Mouse (Mus musculus): ENCODE data around the gene Ubac1. TPM values are rescaled to one million over a fixed set of nuclear protein-coding genes. Genes with fewer than 3 reads are reported as not detected.

The Ubac1 gene
- polyA plus RNA-seq, 1 experiment from 2014 or later, result 86.4 TPM

DNA sequence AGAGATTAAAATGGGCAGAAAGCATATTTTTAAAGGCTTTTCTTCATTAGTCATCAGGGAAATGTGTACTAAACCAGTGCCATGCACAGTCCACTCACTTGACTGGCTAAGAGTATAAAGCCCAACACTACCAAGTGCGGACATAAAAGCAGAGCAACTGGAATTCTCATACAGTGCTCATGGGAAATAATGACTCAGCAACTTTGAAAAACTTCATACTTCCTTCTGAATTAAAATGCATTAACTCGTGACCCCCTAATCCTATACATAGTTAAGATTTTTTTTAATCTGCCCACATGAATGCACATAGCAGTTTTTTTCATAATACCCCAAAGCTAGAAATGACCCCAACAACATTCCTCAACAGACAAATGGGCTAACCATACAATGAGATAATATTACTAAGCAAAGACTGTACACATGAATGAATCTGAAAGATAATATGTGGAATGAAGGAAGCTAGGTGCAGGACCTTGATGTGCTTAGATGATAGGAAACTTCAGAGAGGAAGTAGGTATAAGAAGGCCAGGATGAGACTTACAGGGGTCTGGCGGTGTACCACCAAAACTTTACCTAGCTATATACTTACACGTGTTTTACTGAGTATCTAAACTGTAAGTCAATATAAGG lies 46.3 kb downstream of the Ubac1 start:
- no peak for ATAC-seq (ENCODE audit: insufficient number of reproducible peaks, insufficient read depth, low FRiP score, low read depth)
- Histone ChIP-seq H3K27me3 (ENCODE audit: control insufficient read depth, insufficient read depth, low read length) (no peaks in the 10 kb centered on the region), H3K4me3 (ENCODE audit: low read depth, low read length) (no peak overlapping the region), H3K36me3 (ENCODE audit: control insufficient read depth, insufficient read depth, low read length) (peaks cover 2% of the 10 kb centered on the region), H3K27ac (ENCODE audit: low read length) (no peak overlapping the region), H3K9me3 (ENCODE audit: control insufficient read depth, low read depth, low read length) (no peaks in the 10 kb centered on the region), H3K4me1 (ENCODE audit: control insufficient read depth, insufficient read depth, low read length) (peaks cover 16% of the 10 kb centered on the region; the same call in 1 of the 2 replicates), H3K4me2 (replicated peaks; ENCODE audit: low read depth, low read length) (no peak overlapping the region), H3K9ac (replicated peaks; ENCODE audit: low read depth, low read length) (no peak overlapping the region)
- WGBS, result 91% methylated on average over 4 of the region's 4 CpGs

DNA sequence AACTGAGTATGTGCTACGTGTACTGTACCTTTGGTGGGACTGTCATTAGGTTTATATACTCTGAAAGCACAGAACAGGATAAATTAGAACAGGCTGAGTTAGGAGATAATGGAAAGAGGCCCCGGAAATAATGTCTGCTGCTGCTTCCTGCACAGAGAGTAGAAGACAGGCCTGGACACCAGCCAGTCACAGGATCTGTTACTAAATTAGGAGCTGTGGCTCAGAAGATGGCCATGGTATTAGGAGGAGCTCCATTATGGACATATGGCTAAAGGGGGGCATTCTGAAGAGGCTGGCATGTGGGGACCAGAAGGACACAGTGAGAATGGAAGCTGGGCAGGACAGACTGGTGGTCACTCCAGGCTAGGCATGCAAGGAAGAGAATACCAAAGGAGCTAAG lies 51.1 kb downstream of the Ubac1 start:
- Histone ChIP-seq H3K9me3 (ENCODE audit: control insufficient read depth, low read depth, low read length) (no peaks in the 10 kb centered on the region), H3K4me3 (ENCODE audit: low read depth, low read length) (no peak overlapping the region), H3K4me1 (ENCODE audit: control insufficient read depth, insufficient read depth, low read length) (peaks cover 7% of the 10 kb centered on the region; the same call in 1 of the 2 replicates), H3K36me3 (ENCODE audit: control insufficient read depth, insufficient read depth, low read length) (peaks cover 10% of the 10 kb centered on the region), H3K27ac (ENCODE audit: low read length) (no peak overlapping the region), H3K9ac (replicated peaks; ENCODE audit: low read depth, low read length) (no peak overlapping the region), H3K4me2 (replicated peaks; ENCODE audit: low read depth, low read length) (no peak overlapping the region), H3K27me3 (ENCODE audit: control insufficient read depth, insufficient read depth, low read length) (no peaks in the 10 kb centered on the region)
- ATAC-seq (ENCODE audit: insufficient number of reproducible peaks, insufficient read depth, low FRiP score, low read depth), result no peak
- 64% methylated on average over 2 of the region's 2 CpGs for WGBS

DNA sequence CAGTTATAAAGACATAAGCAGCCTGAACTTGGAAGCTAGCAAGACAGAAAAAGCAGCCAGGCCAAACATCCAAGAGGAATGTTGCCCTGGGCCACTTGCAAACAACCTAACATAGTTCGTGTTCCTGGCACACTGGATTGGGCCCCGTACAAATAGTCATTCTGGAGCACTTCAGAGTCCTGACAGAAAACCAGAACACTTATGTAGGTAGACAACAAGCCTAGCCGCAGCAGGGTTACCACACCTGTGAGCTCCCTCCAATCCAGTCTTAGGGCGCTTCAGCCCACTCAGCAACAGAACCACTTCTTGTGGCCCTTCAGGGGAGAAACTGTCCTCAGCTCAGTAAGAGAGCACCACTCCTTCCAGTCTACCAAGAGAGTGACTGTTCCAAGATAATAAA lies 52.2 kb downstream of the Ubac1 start:
- WGBS, result 85% methylated on average over 4 of the region's 4 CpGs
- ATAC-seq (ENCODE audit: insufficient number of reproducible peaks, insufficient read depth, low FRiP score, low read depth), result no peak
- H3K9ac ChIP-seq (replicated peaks; ENCODE audit: low read depth, low read length), result no peak overlapping the region

DNA sequence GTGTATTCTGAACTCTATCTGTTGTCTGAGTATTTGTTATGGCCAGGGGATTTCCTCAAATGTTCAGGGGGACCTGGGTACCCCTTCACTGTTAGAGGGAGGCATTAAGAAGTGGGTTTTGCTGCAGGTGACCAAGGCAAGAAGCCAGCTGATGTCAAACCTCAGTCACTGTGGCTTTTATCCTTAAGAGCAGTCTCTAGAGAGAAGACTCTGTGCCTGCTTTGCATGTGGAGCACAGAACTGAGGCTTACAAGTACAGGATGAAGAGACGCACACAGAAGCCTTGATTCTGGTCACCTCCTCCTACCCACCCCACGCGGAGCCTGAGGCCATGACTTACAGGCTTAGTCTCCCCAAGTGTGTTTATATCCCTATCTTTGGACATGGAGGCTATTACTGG lies 72.3 kb downstream of the Ubac1 start:
- Histone ChIP-seq H3K4me3 (ENCODE audit: low read depth, low read length) (no peak overlapping the region), H3K4me1 (ENCODE audit: control insufficient read depth, insufficient read depth, low read length) (no peaks in the 10 kb centered on the region), H3K9me3 (ENCODE audit: control insufficient read depth, low read depth, low read length) (no peaks in the 10 kb centered on the region), H3K9ac (replicated peaks; ENCODE audit: low read depth, low read length) (no peak overlapping the region), H3K27me3 (ENCODE audit: control insufficient read depth, insufficient read depth, low read length) (no peaks in the 10 kb centered on the region), H3K4me2 (replicated peaks; ENCODE audit: low read depth, low read length) (no peak overlapping the region), H3K36me3 (ENCODE audit: control insufficient read depth, insufficient read depth, low read length) (peaks cover 35% of the 10 kb centered on the region), H3K27ac (ENCODE audit: low read length) (no peak overlapping the region)
- 90% methylated on average over 3 of the region's 3 CpGs for WGBS
- no peak for ATAC-seq (ENCODE audit: insufficient number of reproducible peaks, insufficient read depth, low FRiP score, low read depth)

More for the DNA sequence above, 52.2 kb downstream of the Ubac1 start:
- H3K4me3 ChIP-seq (ENCODE audit: low read depth, low read length), result no peak overlapping the region
- H3K27ac ChIP-seq (ENCODE audit: low read length), result no peak overlapping the region
- H3K36me3 ChIP-seq (ENCODE audit: control insufficient read depth, insufficient read depth, low read length), result peaks cover 21% of the 10 kb centered on the region
- peaks cover 7% of the 10 kb centered on the region; the same call in 1 of the 2 replicates for H3K4me1 ChIP-seq (ENCODE audit: control insufficient read depth, insufficient read depth, low read length)
- H3K4me2 ChIP-seq (replicated peaks; ENCODE audit: low read depth, low read length), result no peak overlapping the region
- no peaks in the 10 kb centered on the region for H3K9me3 ChIP-seq (ENCODE audit: control insufficient read depth, low read depth, low read length)
- no peaks in the 10 kb centered on the region for H3K27me3 ChIP-seq (ENCODE audit: control insufficient read depth, insufficient read depth, low read length)

Other genes with a start within 250 kb of the Ubac1 start
- not detected in 2 replicates for gene Lcn11, start 244.7 kb downstream of the Ubac1 start, polyA plus RNA-seq (2014; fragmentation: Nextera tagmentation; extraction: Ambion mirVana)
- gene Gm13539, start 239.5 kb downstream of the Ubac1 start, polyA plus RNA-seq (2014; fragmentation: Nextera tagmentation; extraction: Ambion mirVana), result not detected in 2 replicates
- not detected in 2 replicates for gene Glt6d1, start 205.9 kb downstream of the Ubac1 start, polyA plus RNA-seq (2014; fragmentation: Nextera tagmentation; extraction: Ambion mirVana)
- not detected in 2 replicates for gene Lcn9, start 198.6 kb downstream of the Ubac1 start, polyA plus RNA-seq (2014; fragmentation: Nextera tagmentation; extraction: Ambion mirVana)
- gene Sohlh1, start 174.5 kb downstream of the Ubac1 start, polyA plus RNA-seq (2014; fragmentation: Nextera tagmentation; extraction: Ambion mirVana), result not detected in 2 replicates
- 0.59 and 0.80 TPM in 2 replicates for gene Kcnt1, start 158.0 kb downstream of the Ubac1 start, polyA plus RNA-seq (2014; fragmentation: Nextera tagmentation; extraction: Ambion mirVana)
- 15.7 and 16.3 TPM in 2 replicates for gene Camsap1, start 38.5 kb downstream of the Ubac1 start, polyA plus RNA-seq (2014; fragmentation: Nextera tagmentation; extraction: Ambion mirVana)
- gene Nacc2, start 101.5 kb upstream of the Ubac1 start, polyA plus RNA-seq (2014; fragmentation: Nextera tagmentation; extraction: Ambion mirVana), result 10.4 and 12.0 TPM in 2 replicates
- gene Lhx3, start 186.5 kb upstream of the Ubac1 start, polyA plus RNA-seq (2014; fragmentation: Nextera tagmentation; extraction: Ambion mirVana), result not detected in 2 replicates
- gene Qsox2, start 215.8 kb upstream of the Ubac1 start, polyA plus RNA-seq (2014; fragmentation: Nextera tagmentation; extraction: Ambion mirVana), result 17.5 and 18.8 TPM in 2 replicates